Mouse (Mus musculus): ENCODE results near the gene Iqschfp.

The Iqschfp gene

DNA sequence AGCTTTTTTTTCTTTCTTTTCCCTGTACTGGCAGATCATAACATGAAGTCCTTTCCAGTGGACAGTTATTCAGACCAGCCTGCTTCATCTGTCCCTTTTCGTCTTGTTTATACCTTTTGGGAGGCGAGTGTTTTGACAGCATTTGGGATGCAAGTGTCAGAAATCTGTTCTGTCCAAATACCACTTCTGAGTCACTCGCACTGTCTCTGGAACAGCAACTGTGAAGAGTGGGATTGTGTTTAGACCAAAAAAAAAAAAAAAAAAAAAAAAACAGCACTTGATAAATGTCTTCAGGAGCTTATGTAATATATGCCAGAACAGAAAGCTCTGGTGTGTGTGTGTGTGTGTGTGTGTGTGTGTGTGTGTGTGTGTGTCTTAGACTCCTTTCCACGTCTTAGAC lies 678.3 kb downstream of the Iqschfp start:
- DNase-seq (ENCODE audit: low read depth, low spot score): no peak

DNA sequence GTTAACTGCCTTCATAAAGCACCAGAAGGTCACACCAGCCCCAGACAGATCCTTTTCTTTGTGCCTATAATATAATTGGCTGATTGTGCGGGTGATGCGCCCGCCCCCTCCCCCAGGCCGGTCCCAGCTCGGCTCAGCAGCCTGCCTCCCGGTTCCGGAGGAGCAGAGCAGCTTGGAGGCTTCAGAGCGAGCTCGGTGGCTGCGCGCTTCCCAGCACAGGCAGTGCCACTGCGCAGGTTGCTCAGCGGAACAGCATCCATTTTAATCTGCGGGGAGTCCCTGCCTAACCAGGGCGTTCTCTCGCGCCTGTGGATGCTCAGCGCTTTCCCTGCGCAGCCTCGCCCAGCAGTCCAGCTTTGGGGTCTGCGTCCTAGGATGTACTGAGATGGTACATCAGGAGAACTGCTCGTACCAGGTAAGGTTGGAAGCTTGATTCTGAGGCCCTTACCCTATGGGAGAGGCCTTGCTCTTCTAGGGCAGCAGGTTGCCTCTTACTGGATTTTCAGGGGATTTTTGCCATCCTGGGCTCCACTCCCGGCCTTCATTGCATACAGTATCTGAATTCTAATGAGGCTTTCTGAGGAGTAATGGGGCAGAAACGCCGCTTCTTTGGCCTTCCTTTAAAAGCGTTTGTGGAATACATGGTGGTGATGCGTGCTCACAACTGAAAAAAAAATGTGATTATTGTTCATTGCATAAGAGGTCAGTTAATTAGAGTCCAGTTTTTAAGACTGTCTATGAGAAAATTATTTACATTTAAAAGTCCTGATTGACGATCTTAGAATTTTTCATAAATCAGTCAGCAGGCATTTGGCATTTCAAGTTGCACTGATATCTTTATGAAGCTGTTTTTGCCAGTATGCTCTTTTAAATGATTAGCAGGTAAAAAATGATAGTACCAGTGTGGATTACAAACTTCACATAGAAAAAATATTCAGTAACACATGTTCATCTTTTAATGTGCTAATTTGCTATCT lies 680.5 kb downstream of the Iqschfp start:
- DNase-seq (ENCODE audit: low read depth, low spot score): peak; percentile 29

DNA sequence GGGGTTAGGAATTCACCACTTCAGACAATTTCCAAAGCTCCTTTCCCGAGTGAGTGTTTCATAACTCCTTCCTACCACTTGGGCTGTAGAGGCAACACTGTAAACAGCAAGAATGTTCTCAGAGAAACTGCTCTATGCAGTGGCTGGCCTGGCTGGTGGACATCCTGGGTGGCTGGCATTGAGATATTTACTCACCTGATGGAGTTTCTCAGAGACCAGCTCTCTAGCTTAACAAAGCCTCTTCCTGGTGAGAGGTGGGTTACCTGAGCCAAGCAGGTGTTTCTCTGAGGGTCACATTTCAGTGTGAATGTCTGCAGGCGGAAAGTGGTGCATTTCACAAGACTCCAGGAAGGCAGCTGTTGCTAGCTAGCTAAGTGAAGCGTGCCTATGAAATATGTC lies 681.2 kb downstream of the Iqschfp start:
- no peak for DNase-seq (ENCODE audit: low read depth, low spot score)

DNA sequence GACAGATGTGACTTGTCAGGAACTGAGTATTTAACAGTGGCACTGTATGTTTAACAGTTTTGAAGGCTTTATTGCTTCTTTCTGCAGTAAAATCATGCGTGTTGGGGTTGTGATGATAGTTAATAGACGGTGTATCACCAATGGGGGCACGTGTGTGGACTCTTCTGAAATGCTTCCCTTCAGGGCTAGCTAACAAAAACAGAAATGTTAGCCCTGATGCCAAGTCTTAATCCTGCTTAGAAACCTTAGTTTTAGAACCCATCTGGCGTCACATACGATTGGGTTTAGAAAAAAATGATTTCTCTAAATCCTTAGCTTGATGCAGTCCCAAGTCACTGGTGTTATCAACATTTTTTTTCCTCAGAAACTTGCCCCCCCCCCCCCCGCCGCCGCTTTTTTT lies 682.1 kb downstream of the Iqschfp start:
- DNase-seq (ENCODE audit: low read depth, low spot score): no peak

DNA sequence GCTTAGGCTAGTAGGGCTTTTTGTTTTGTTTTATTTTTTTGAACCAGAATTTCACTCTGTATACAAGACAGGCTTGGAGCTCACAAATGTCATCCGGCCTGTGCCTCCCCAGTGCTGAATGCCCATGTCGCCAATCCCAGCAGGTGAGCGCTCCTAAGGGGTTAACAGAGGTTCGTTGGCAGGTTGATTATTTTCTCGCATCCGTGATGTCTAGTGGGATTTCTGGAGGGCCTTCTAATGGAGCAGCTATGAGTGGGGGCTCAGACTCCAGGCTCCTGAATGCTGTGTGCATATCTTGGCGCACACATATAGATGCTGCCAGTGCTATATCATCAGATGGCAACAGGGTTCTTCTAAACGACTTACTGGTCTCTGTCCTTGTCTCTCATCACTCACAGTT lies 682.5 kb downstream of the Iqschfp start:
- no peak for DNase-seq (ENCODE audit: low read depth, low spot score)

DNA sequence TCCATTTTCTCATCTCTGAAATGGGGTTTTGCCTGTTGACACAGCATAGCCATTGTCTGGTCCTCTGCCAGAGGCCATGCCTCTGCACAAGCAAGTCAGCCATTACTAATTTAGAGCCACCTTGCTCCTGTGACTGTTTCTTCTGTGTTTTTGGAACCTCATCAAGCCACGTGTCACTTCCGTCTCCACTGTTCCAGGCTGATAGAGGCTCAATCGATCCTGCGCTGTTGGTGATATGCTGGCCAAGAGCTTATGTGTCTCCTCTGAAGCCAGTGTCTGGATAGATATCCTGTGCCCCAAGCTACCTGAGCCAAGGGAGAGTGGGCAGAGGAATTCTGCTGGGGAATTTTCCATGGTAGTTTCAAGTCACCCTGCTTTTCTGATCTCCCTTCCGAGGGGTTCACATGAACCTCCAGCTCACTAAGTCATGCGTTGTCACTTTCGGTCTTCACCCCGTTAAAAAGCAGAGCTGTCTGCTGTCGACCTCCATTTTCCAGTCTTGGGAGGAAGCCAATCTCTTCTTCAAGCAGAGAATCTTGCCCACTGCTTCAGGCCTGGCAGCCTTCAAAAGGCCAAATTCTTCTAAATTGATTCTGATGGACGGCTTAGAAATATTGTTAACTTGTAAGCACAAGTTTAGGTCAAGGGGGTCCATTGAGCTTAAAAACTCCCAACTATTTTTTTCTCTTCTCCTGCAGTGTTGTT lies 683.8 kb downstream of the Iqschfp start:
- DNase-seq (ENCODE audit: low read depth, low spot score): no peak

DNA sequence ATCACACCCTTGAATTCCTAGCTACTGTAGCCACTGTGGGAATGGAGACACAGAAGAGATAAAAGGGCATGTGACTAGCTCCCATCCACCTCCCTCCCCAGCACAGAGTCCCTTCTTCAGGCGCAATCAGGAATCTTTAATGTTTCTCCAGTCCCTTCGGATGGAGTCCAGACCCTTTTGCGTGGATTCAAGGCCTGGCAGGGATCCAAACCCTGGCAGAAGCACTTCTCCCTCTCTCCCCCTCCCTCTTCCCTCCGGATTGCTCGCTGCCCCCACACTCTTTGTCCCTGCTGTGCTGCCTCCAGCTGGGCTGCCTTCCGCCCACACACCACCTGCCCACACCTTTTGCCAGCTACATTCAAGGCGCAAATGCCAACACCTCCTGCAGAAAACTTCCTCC lies 684.4 kb downstream of the Iqschfp start:
- no peak for DNase-seq (ENCODE audit: low read depth, low spot score)

DNA sequence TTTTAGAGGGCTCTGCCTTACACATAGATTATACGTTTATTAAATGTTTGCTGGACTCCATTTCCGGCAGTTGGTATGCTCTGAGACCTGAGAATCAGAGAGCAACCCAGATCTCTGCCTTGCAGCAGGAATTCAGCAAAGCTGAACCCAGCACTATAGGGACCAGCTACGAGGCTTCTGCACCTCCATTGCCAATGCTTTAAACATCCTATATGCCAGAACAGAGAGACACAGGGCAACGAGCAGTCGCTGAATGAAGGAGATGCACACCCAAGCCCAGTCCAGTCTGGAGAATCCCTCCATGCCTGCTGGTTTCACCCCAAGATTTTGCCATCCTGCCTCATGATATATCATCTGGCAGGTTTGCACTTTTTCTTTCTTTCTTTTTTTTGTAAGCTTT lies 684.9 kb downstream of the Iqschfp start:
- no peak for DNase-seq (ENCODE audit: low read depth, low spot score)

DNA sequence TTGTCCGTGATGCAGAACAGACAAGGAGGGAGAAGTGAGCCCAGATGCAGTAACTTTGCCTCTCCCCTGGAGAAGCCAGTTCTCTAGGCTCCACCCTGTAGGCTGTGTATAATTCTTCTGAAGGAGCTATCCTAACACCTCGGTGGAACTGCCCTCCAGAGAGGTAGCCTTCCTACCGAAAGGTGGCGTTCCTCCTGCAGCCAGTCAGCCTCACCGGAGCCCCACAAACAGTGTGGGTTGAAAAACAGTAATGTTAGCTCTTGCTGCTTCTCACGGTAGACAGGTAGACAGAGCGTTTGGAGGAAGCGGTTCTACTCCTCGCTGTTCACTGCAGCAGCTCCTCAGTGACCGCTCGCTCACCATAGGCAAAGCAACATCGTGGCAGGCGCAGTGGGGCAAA lies 689.6 kb downstream of the Iqschfp start:
- DNase-seq (ENCODE audit: low read depth, low spot score): no peak

DNA sequence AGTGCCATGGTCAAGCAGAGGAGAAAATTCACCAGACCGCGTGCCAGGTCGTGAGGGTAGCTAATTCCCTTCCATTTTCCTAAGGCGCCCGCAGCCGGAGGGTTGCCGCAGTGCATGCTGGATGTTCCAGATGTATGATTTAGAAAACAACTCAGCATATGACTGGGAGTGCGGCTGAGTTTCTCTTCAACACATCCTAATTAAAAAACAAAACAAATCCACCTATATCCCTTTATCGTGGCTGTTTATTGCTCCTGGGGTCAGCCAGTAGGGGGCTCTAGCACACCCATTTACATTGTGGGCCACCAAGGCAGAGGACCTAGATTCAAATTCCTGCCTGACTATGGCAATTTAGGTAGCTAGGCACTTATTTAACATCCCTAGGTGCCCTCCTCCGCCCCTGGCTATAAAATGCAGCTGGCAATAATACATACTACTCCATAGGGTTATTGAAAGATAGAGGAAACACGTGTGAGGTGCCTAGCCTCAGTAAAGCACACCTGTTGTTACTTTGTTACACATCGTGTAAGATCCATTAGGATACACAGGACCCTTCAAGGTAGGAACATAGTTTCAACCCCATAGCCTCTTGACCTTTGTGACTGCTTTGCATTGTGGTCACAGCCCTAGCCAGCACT lies 690.2 kb downstream of the Iqschfp start:
- DNase-seq (ENCODE audit: low read depth, low spot score): no peak

DNA sequence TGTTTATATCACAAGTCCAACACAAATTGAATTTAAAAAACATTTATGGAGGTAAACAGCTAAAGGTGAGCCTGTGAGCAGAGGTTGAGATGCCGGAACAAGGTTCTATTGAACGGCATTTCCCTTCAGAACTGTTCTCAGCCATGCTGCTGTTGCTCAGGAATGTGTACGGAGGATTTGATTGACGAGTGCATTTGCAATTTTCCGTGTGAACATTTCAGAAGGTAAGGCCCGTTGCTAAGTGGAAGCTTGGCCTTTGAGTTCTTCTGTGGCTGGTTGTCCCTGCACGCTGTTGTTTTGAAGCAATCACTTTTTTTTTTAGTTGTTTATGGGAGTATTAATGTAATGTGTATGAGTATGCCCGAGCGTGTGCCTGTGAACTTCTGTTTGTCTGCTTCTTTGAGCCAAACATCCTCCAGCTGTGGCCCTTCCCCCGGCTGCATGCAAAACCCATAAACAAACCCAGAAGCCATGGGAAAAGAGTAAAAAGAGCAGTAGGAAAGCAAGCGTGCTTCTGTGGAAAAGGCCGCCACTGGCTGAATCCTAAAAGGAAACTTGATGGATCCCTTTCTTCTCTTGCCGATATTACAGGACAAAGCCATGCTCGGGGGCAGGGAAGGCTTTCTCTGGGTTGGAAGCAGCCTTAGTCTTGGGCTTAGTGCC lies 691.1 kb downstream of the Iqschfp start:
- no peak for DNase-seq (ENCODE audit: low read depth, low spot score)

DNA sequence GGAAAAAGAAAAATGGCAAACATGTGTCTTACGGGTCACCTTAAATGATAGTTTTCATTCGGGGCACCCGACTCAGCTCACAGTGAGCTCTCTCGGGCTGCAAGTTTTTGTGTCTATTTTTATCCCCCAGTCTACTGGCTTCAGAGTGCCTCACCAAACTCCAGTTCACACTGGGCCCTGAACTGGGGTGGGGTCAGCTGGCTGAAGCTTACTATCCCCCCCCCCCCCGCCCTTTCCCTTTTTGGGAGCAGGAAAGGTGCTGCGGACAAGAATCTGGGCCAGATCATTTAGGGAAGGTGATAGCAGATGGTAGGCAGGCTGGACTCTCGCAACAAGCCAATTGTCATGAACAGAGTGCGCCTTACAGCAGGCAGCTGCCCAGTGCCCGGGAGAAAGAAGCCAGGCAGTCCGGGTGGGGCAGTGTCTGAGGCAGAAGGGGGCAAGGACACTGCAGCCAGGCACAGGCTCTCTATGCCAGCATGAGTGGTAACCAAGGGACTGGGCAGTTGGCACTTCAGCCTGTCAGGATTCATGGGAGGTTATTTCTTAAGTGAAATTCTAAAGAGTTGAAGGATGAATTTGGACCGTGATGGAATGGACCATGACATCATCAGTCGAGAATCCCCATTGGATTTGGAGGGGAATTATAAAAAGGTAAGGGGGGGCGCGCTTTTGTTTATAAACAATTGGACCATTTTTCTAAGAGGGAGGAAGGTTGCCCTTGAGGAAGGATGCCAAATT lies 691.9 kb downstream of the Iqschfp start:
- DNase-seq (ENCODE audit: low read depth, low spot score): no peak

DNA sequence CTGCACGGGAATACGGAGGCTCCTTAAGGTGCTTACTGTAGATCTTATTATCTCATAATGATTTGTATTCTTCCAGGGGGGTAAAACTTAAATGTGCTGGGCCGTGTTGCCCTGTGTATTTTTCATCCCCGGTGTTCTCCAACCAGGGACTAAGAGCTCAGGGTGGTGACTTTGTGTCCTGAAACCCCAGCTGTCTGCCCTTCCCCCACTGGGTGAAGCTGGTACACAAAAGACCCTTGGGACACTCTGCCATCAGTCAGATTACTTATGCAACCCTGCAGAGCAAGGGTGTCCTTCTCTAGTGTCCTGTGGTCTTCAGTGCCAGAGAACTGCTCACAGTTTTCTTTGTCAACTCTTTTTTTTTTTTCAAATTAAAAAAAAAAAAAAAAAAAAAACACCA lies 693.2 kb downstream of the Iqschfp start:
- no peak for DNase-seq (ENCODE audit: low read depth, low spot score)

DNA sequence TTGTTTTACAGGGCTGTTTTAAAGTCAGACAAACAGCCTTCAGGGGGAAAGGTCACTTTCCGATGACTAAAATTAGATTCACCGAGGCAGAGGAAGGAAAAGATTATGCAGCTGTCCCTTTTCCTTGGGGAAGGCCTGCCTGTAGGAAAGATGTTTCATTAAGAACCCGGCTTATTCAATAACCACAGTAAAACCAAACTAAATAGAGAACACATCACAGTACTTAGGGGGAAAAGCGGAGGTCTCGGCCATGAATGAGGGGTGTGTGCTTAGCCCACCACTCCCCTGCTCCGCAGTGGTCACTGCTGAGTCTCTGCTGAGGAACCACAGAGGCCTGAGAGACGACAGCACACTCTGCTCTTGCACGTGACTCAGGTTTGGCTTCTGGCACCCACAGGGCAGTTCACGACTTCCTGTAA lies 694.6 kb downstream of the Iqschfp start:
- DNase-seq (ENCODE audit: low read depth, low spot score): no peak

DNA sequence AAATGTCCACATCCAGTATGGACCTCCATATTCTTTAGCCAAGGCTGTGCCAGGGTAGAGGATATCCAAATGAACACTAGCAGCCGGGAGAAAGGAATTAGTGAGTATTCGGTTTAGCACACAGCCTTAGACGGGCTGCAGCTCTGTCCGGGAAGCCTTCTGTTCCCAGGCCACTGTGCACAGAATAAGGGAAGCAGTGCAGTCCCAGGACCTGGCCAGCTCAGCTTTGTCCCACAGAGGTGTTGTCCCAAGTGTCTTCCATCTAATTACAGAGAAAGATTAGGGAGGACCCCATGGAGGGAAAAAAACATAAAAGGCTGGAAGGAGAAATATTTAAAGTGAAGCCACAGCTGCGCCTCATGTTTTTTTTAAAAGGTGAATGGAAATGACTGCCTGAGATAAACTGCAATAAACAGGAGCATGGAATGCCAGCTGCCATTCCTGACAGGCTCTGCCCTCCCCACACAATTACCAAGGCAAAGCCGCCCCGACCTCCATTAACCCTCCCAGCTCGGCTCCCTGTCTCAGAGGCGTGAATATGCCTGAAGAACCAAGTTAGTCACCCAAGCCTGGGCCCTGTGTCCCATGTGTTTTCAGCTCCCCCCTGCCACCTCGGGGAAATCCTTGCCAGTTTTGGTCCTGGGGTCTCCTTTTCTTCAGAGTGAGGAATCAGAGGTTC lies 695.7 kb downstream of the Iqschfp start:
- DNase-seq (ENCODE audit: low read depth, low spot score): no peak

DNA sequence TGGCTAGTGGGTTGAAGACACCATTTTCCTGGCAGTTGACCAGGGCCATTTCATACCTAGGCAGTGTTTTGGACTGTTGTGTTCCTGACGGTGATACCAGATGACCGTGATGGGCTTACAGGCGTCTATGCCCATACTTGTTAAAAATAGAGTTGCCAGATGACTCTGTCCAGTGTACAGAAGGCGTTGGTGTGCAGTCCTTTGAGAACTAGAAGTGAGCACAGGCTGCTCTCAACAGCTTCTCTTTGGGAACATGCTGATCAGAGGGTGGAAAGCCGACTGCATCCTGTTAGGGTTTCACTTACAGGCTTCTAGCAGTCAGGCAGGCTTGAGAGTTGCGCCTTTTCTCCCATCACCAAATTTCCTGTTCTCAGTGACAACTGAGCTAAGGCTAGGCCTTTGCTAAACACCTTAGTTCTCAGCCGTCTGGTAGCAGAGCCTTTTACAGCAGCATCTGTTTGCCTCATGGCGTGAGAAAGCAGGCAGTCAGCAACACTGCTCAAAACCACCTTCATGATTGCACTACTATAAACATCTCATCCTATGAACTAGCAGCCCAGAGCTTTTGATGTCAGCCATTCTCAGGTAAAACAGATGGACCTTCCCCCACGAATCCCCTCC lies 697.3 kb downstream of the Iqschfp start:
- no peak for DNase-seq (ENCODE audit: low read depth, low spot score)

DNA sequence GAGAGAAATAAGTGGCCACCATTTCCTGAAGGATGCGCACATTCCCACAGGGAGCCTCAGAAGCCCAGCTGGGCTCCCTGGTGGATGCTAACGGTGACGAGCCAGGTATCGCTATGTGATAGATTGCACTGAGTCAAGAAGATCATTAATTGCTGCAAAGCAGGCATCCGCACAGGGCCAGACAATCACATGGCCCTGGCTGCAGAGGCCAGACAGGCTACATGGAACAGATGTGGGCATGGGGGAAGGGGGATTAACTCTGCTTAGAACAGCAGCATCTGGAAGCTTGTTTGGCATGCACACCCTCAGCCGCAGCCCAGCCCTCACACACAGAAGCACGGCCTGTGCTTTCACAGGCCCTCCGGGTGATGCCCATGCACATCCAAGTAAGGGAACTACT lies 698.4 kb downstream of the Iqschfp start:
- DNase-seq (ENCODE audit: low read depth, low spot score): peak; percentile 25

DNA sequence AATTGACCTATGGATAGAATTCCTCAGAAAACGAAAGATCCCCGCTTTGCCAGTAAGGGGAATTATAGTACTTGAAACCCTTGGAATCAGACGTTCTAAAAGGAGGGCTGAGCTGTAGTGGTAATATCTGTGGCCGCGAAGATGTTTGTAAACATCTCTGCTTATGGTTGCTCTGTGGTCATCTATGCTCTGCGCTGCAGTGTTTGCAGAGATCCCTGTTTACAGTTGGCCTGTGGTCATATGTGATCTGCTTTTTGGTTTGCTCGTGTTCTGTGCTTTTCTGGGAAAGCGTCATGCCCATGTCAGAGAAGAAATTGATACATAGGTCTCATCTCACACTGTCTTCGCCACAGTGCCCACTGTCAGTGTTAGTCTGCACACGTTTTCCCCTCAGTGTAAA lies 700.5 kb downstream of the Iqschfp start:
- no peak for DNase-seq (ENCODE audit: low read depth, low spot score)

DNA sequence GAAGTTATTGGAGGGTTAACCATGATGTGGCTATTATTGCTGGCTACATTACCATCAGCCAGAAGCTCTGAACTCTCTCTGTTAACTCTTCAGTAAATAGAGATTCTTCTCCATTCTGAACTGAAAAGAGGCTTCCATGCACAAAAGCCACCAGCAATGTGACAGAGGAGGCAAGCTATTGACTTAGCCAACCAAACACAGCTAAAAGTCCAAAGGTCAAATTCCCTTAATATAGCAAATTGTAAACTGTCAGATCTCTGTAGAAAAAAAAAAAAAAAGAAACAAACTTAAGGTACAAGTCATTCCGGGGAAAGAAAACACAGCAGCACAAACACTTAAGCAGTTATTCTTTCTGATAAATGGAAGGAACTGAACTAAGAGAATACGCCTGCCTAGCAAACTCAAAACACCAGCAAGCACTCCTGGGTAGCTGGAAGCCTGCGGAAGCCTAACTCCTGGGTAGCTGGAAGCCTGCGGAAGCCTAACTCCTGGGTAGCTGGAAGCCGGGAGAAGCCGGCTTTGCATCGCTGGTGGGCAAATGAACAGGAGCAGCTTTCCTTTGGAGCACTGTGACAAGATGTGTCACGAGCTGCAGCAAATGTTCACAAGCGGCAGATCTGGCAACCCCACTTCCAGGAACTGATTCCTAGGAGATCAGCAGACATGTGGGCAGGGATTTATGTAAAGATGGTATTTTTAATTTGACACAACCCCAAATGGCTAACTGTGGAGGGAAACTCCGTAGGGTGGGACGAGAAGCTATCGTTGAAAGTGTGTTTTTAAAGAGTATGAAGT lies 701.2 kb downstream of the Iqschfp start:
- DNase-seq (ENCODE audit: low read depth, low spot score): no peak

Data from retina, adult 2 months (tissue).